Mouse (Mus musculus) G1E (cell line): Measurements from ENCODE around the gene Raver1. TPM values are rescaled to one million over a fixed set of nuclear protein-coding genes. Genes with fewer than 3 reads are reported as not detected.

Source experiments
- ATAC-seq: 2 replicates; pipeline ENCODE4 v1.8.0; 2016; ENCODE audit warnings: mild to moderate bottlenecking; ENCODE audit not compliant: insufficient number of reproducible peaks, poor library complexity, low FRiP score, severe bottlenecking; ENCODE audit errors: extremely low read depth
- DNase-seq: peaks from one replicate; pipeline ENCODE4 v3.0.0; 2012; ENCODE audit warnings: low spot score
- H3K27me3 ChIP-seq: 2 replicates; pipeline ENCODE4 v1.6.1; 2012; ENCODE audit warnings: mild to moderate bottlenecking, low read length, inconsistent platforms; ENCODE audit not compliant: insufficient read depth
- H3K36me3 ChIP-seq: replicated peaks from 2 replicates; pipeline ENCODE3; 2012; ENCODE audit warnings: mild to moderate bottlenecking, inconsistent platforms
- H3K4me1 ChIP-seq: 2 replicates; pipeline ENCODE4 v1.6.1; 2012; ENCODE audit warnings: low read depth, low read length, inconsistent platforms, mixed read lengths; ENCODE audit not compliant: insufficient read depth
- H3K4me3 ChIP-seq: 2 replicates; pipeline ENCODE4 v1.5.1; 2012; ENCODE audit warnings: low read depth, mild to moderate bottlenecking, inconsistent platforms, low read length, moderate library complexity, mixed read lengths
- H3K9me3 ChIP-seq: replicated peaks from 2 replicates; pipeline ENCODE4 v1.6.1; 2012; ENCODE audit warnings: inconsistent platforms
- CTCF ChIP-seq: IDR thresholded peaks from 2 replicates; pipeline ENCODE4 v1.5.1; 2012; ENCODE audit warnings: low read depth, low read length, inconsistent platforms, mixed read lengths
- GATA1 ChIP-seq: IDR thresholded peaks from 2 replicates; pipeline ENCODE4 v1.6.1; 2012; ENCODE audit warnings: borderline replicate concordance, low read length, inconsistent platforms, mixed read lengths
- GATA2 ChIP-seq: IDR thresholded peaks from 2 replicates; pipeline ENCODE4 v1.6.1; 2012; ENCODE audit warnings: low read depth, low read length, inconsistent platforms, borderline replicate concordance
- POLR2AphosphoS5 ChIP-seq: IDR thresholded peaks from 2 replicates; pipeline ENCODE4 v1.6.1; 2012; ENCODE audit warnings: low read depth, low read length, inconsistent platforms; ENCODE audit not compliant: insufficient replicate concordance
- TAL1 ChIP-seq: conservative IDR thresholded peaks from 2 replicates; pipeline ENCODE4 v1.6.1; 2012; ENCODE audit warnings: low read depth, low read length, inconsistent platforms, mixed read lengths
- polyA plus RNA-seq: library from polyadenylated mRNA; stranded (reverse); fragments of >175 nt; gene quantifications from 2 replicates; pipeline ENCODE4 v1.2.3, GENCODE M21; 2012
- total RNA-seq, 2 experiments: library from RNA; stranded (forward) in 1 of 2; stranded (reverse) in 1 of 2; fragments of 200-1000 nt in 1 of 2; fragments of >200 nt in 1 of 2; fragmentation: Nextera tagmentation in 1 of 2; gene quantifications; 2 replicates each; pipeline ENCODE4 v1.2.3; 2014 to 2017

Raver1 gene
- total and polyA plus RNA-seq, 3 experiments = 0.92 to 72.2 (median 19.6) TPM

- Histone ChIP-seq H3K4me1 (peaks cover 25% of the 10 kb centered on the region), H3K27me3 (no peaks in the 10 kb centered on the region), H3K36me3 (peaks cover 87% of the 10 kb centered on the region), H3K9me3 (no peaks in the 10 kb centered on the region), H3K4me3 (no peak overlapping the region)
- DNase-seq = no peak
- no peak for ATAC-seq
- no peak for TF ChIP-seq TAL1
Observed at GRCm38 (mm10) chr9:21125502-21126258, 33.9 kb upstream of the Raver1 start.

GRCm38 (mm10) chr9:21124837-21125236 is 33.0 kb upstream of the Raver1 start:
- Histone ChIP-seq H3K27me3 (no peaks in the 10 kb centered on the region), H3K4me3 (no peak overlapping the region), H3K9me3 (no peaks in the 10 kb centered on the region), H3K36me3 (peaks cover 93% of the 10 kb centered on the region), H3K4me1 (peaks cover 17% of the 10 kb centered on the region)
- DNase-seq (no peak), ATAC-seq (no peak)
- no peak for TF ChIP-seq TAL1
- no peak for TF ChIP-seq GATA2
- TF ChIP-seq GATA1 = no peak

DNA sequence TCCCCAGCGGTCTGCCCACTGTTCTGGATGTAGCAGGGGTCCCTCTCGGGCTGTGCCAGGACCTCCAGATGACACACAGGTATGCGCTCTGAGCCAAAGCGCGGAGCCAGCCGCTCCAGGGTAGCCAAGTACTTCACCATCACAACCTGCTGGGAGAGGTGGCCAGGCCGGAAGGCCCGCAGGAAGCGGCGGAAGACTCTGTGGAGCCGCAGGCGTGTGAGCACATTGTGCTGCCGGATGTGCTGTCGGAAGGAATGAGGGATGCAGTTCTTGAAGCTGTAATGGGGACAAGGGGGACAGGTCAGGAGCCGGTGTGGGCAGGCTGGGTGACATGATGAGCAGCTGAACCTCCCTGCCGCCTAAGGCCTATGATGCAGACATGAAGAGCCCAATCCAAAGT is 29.7 kb upstream of the Raver1 start:
- Histone ChIP-seq H3K9me3 (no peaks in the 10 kb centered on the region), H3K27me3 (no peaks in the 10 kb centered on the region), H3K4me3 (no peak overlapping the region), H3K36me3 (peaks cover 84% of the 10 kb centered on the region), H3K4me1 (peaks cover 4% of the 10 kb centered on the region; the same call in 1 of the 2 replicates)
- DNase-seq (no peak), ATAC-seq (no peak)
- no peak for TF ChIP-seq GATA2
- no peak for TF ChIP-seq CTCF
- no peak for TF ChIP-seq POLR2AphosphoS5
- TF ChIP-seq TAL1 = no peak
- no peak for TF ChIP-seq GATA1

DNA sequence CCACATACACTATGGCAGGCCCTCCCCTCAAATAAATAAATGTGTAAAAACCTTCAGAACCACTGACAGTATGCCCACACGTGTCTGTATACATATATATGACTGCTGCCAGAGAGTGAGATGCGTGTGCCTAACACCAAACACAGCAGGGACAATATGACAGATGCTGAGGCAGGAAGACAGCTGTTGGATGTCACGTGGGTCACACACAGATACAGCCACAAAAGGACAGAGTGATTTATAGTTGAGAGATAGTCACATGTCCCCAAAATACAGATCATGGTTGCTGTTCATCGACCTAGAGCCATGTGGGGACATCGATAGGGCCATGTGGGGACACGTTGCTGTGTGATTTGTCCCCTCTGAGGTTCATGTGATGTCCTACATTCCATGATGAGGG is 25.3 kb upstream of the Raver1 start:
- peaks cover 3% of the 10 kb centered on the region; the same call in 1 of the 2 replicates for H3K4me1 ChIP-seq
- H3K4me3 ChIP-seq = no peak overlapping the region
- H3K36me3 ChIP-seq = peaks cover 76% of the 10 kb centered on the region
- ATAC-seq (no peak), DNase-seq (no peak)
- no peaks in the 10 kb centered on the region for H3K9me3 ChIP-seq
- TF ChIP-seq POLR2AphosphoS5 (no peak), TAL1 (no peak), GATA2 (no peak), CTCF (no peak), GATA1 (no peak)
- H3K27me3 ChIP-seq = no peaks in the 10 kb centered on the region

- ATAC-seq (no peak), DNase-seq (no peak)
- no peaks in the 10 kb centered on the region for H3K27me3 ChIP-seq
- no peaks in the 10 kb centered on the region for H3K9me3 ChIP-seq
- no peak for TF ChIP-seq TAL1
- TF ChIP-seq POLR2AphosphoS5 = no peak
- no peak for TF ChIP-seq GATA1
- TF ChIP-seq GATA2 = no peak
- TF ChIP-seq CTCF = no peak
- peaks cover 76% of the 10 kb centered on the region for H3K36me3 ChIP-seq
- H3K4me1 ChIP-seq = peaks cover 3% of the 10 kb centered on the region; the same call in 1 of the 2 replicates
- H3K4me3 ChIP-seq = no peak overlapping the region
Observed at GRCm38 (mm10) chr9:21115105-21115504, 23.3 kb upstream of the Raver1 start.

- Histone ChIP-seq H3K36me3 (peaks cover 79% of the 10 kb centered on the region), H3K9me3 (no peaks in the 10 kb centered on the region), H3K4me1 (peaks cover 3% of the 10 kb centered on the region; the same call in 1 of the 2 replicates), H3K4me3 (no peak overlapping the region), H3K27me3 (no peaks in the 10 kb centered on the region)
- DNase-seq (no peak), ATAC-seq (no peak)
- TF ChIP-seq CTCF = no peak
- no peak for TF ChIP-seq GATA1
- TF ChIP-seq POLR2AphosphoS5 = no peak
- TF ChIP-seq TAL1 = no peak
- TF ChIP-seq GATA2 = no peak
Observed at GRCm38 (mm10) chr9:21114190-21114589, 22.4 kb upstream of the Raver1 start.

DNA sequence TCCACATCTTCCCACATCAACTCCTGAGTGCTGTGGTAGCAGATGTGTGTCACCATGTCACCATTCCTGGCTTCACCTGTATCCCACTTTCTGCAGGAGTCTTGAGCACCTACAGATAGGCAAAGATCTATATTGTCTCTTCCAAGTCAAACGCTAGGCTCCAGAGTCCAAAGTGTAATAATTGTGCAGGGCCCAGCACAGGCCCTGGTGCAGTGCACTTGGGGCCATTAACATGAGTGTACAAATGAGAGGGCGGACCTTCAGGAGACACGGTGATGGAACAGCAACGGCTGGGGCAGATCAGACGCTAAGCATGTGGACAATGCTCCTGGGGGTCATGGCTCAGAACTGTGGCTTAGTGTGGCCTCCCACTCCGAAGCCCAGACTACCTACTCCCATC is 21.9 kb upstream of the Raver1 start:
- H3K36me3 ChIP-seq = peaks cover 83% of the 10 kb centered on the region
- TF ChIP-seq TAL1 (no peak), GATA2 (no peak), CTCF (no peak), GATA1 (no peak), POLR2AphosphoS5 (no peak)
- H3K27me3 ChIP-seq = no peaks in the 10 kb centered on the region
- ATAC-seq (no peak), DNase-seq (no peak)
- H3K4me1 ChIP-seq = peaks cover 3% of the 10 kb centered on the region; the same call in 1 of the 2 replicates
- H3K9me3 ChIP-seq = no peaks in the 10 kb centered on the region
- H3K4me3 ChIP-seq = no peak overlapping the region
